Mouse (Mus musculus): Measurements from ENCODE around the gene Msl3. TPM values are rescaled to one million over a fixed set of nuclear protein-coding genes. Genes with fewer than 3 reads are reported as not detected.

Gene Msl3
- polyA plus RNA-seq, 1 experiment = 20.0 TPM

DNA sequence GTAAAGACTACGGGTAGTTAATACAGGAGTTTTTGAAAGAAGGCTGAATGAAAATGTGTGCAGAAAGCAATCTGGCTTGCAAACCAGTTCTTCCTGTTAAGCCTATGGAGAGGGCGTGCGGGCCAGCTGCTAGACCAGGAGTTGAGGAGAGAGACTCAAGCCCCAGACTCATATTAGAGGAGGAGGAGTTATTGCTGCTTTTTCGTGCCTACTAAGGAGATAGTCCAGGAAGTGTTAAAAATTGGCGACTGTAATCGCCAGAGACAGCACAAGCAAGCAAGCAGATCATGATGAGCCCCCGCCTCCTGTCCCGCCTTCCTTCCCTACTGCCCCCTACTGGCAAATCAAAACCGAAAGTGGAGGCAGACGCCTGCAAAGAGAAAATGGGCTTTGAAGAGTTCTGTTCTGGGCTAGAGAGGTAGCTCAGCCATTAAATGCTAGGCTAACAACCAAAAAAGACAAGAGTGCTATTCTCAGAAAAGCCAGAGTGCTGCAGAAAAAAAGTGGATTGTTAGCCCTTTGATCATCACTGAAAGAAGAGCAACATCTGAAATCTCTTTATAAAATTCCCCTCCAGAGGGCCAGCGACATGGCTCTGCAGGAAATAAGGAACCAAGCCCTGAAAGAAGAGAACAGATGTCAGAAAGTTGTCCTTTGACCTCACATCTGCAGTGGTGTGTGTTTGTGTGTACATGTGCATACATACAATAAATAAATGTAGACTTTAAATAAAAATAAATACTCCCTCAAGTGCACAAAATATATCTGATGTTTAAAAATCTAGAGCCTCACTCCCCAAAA lies 33.9 kb downstream of the Msl3 start:
- no peaks in the 10 kb centered on the region for H3K36me3 ChIP-seq (ENCODE audit: control insufficient read depth, insufficient read depth, low read length)
- peak overlapping the region; percentile 5; the same call in 1 of the 2 replicates for H3K27ac ChIP-seq (ENCODE audit: insufficient read depth, low read depth, low read length)
- H3K4me3 ChIP-seq (ENCODE audit: insufficient read depth, low read depth, low read length) = peak overlapping the region; percentile 55
- peak; percentile 75 for DNase-seq
- H3K27me3 ChIP-seq (replicated peaks; ENCODE audit: control insufficient read depth, insufficient read depth, low read length) = no peaks in the 10 kb centered on the region
- TF ChIP-seq POLR2A (IDR thresholded peaks at IDR 0.05; ENCODE audit: low read depth, low read length) (no peak), CTCF (conservative IDR thresholded peaks at IDR 0.05; ENCODE audit: insufficient read depth, insufficient read length, low read depth, low read length) (peak; percentile 49)
- WGBS = 2% methylated on average over 11 of the region's 11 CpGs
- no peaks in the 10 kb centered on the region for H3K4me1 ChIP-seq (ENCODE audit: control insufficient read depth, insufficient read depth, low read length)

Other genes with a start within 250 kb of the Msl3 start
- 0.25 and 0.31 TPM in 2 replicates for gene Frmpd4, start 96.7 kb downstream of the Msl3 start, polyA plus RNA-seq (2012; rRNA removed)
- 3.9 and 4.0 TPM in 2 replicates for gene Arhgap6, start 121.2 kb upstream of the Msl3 start, polyA plus RNA-seq (2012; rRNA removed)